Mouse (Mus musculus) intestine, embryonic 14.5 days (tissue): ENCODE data around the gene Asap2. TPM values are rescaled to one million over a fixed set of nuclear protein-coding genes. Genes with fewer than 3 reads are reported as not detected.

Experiments used
- ATAC-seq: fragments of 200-750 bp; cut with Nextera tagmentation; replicated peaks from 2 replicates; pipeline ENCODE4 v1.8.0; 2017; ENCODE audit warnings: low read depth, moderate number of reproducible peaks, moderate TSS enrichment, moderate library complexity; ENCODE audit not compliant: low FRiP score, low TSS enrichment
- DNase-seq: peaks from one replicate; pipeline ENCODE4 v3.0.0-alpha.2; 2018; ENCODE audit warnings: low spot score
- H3K27ac ChIP-seq: fragments of 300-500 bp; sonication (generic); 2 replicates; pipeline ENCODE4 v1.5.1; 2014; ENCODE audit warnings: low read depth, mild to moderate bottlenecking, control low read depth
- H3K27me3 ChIP-seq: fragments of 300-500 bp; sonication (generic); replicated peaks from 2 replicates; pipeline ENCODE4 v1.6.1; 2014; ENCODE audit warnings: low read length, control low read depth; ENCODE audit not compliant: control insufficient read depth, insufficient read depth
- H3K36me3 ChIP-seq: fragments of 300-500 bp; sonication (generic); 2 replicates; pipeline ENCODE4 v1.6.1; 2014; ENCODE audit warnings: low read length, control low read depth; ENCODE audit not compliant: control insufficient read depth, insufficient read depth
- H3K4me1 ChIP-seq: fragments of 300-500 bp; sonication (generic); replicated peaks from 2 replicates; pipeline ENCODE4 v1.6.1; 2014; ENCODE audit warnings: low read length, control low read depth, mixed read lengths; ENCODE audit not compliant: control insufficient read depth, insufficient read depth
- H3K4me2 ChIP-seq: fragments of 300-500 bp; sonication (generic); 2 replicates; pipeline ENCODE4 v1.6.1; 2014; ENCODE audit warnings: low read length
- H3K4me3 ChIP-seq: fragments of 300-500 bp; sonication (generic); 2 replicates; pipeline ENCODE4 v1.5.1; 2014; ENCODE audit warnings: low read depth, low read length, control low read depth, mixed read lengths
- H3K9ac ChIP-seq: fragments of 300-500 bp; sonication (generic); 2 replicates; pipeline ENCODE4 v1.6.1; 2014; ENCODE audit warnings: mild to moderate bottlenecking, low read length
- H3K9me3 ChIP-seq: fragments of 300-500 bp; sonication (generic); 2 replicates; pipeline ENCODE4 v1.6.1; 2016; ENCODE audit warnings: low read length, control low read depth; ENCODE audit not compliant: control insufficient read depth
- WGBS: fragments of 180-500 bp; shearing (Covaris S2); extraction: QIAGEN DNeasy Blood & Tissue Kit; methylation state at CpG from one replicate; pipeline ENCODE4 v1.1.7; 2014; 5-methylcytosine and 5-hydroxymethylcytosine counted together
- polyA plus RNA-seq: library from polyadenylated mRNA; unstranded; fragments of >200 nt; fragmentation: Nextera tagmentation; extraction: Ambion mirVana; gene quantifications from 2 replicates; pipeline ENCODE4 v1.2.1, GENCODE M21; 2014

Gene Asap2
- polyA plus RNA-seq, 1 experiment from 2014 or later: 10.2 TPM

DNA sequence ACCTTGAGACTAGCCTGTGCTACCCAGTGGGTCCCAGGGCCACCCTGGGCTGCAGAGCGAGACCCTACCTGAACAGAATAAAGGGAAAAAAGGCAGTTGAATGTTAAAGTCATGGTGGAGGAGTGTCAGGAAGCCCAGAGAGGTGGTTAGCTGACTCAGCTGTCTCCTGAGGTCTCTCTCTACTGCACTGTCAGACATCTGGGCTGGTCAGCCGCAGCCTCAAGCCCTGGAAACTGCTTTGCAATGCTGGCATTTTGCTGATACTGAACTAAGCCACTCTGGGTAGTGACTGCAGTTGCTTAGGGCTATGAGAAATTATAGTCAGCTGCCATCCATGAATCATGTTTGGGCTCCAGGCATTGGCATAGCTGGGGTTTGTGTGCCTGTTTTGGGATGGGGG lies 244.3 kb downstream of the Asap2 start:
- Histone ChIP-seq H3K36me3 (peaks cover 51% of the 10 kb centered on the region), H3K27me3 (no peaks in the 10 kb centered on the region), H3K4me3 (no peak overlapping the region), H3K9ac (no peak overlapping the region), H3K9me3 (no peaks in the 10 kb centered on the region), H3K4me1 (no peaks in the 10 kb centered on the region), H3K27ac (no peak overlapping the region), H3K4me2 (no peak overlapping the region)
- ATAC-seq: no peak
- WGBS: 88% methylated on average over 2 of the region's 2 CpGs
- DNase-seq: no peak

DNA sequence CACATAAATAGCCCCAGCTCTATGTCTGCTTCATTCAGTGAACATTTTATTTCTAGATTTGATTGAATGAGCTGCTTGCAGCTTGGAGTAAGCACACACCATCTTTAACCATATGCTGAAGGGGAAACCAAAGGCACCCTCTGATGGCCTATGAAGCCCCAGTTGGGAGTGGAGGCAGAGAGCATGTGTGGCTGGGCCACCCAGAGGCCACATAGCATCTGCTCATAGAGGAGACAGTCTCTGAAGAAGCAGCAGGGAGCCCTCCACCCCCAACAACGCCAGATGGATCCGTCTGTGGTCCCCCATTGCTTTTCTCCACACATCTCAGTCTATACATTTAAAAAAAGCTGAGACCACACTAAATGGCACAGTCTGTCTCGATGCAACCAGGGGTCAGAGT lies 251.7 kb downstream of the Asap2 start:
- WGBS: 86% methylated on average over 3 of the region's 3 CpGs
- Histone ChIP-seq H3K9ac (no peak overlapping the region), H3K27ac (no peak overlapping the region), H3K4me3 (no peak overlapping the region), H3K4me2 (no peak overlapping the region), H3K36me3 (peaks cover 46% of the 10 kb centered on the region), H3K27me3 (no peaks in the 10 kb centered on the region), H3K9me3 (no peaks in the 10 kb centered on the region), H3K4me1 (no peaks in the 10 kb centered on the region)
- ATAC-seq (no peak), DNase-seq (no peak)

DNA sequence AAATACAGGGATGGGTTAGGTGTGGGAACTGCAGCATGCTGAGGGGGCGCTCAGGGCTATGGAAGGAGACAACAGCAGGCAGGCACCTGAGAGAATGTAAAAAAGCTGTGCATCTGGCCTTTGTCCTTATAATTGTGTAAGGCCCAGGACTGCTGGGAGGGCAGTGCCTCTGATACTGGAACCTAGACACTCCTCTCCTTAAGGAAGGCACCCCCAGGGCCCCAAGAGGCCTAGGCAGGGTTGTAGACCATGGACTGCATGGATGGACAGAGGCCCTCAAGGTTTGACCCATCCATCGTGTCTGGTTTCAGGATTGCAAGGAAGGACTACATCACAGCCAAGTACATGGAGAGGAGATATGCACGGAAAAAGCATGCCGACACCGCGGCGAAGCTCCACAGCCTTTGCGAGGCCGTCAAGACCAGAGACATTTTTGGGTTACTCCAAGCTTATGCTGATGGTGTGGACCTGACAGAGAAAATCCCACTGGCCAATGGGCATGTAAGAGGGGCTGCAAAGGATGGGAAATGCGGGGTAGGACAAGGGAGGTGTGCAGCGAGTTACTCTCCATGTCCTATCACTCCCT lies 254.2 kb downstream of the Asap2 start:
- no peak overlapping the region for H3K4me3 ChIP-seq
- DNase-seq (no peak), ATAC-seq (no peak)
- WGBS: 96% methylated on average over 11 of the region's 11 CpGs
- peaks cover 36% of the 10 kb centered on the region for H3K36me3 ChIP-seq
- no peaks in the 10 kb centered on the region for H3K9me3 ChIP-seq
- no peaks in the 10 kb centered on the region for H3K4me1 ChIP-seq
- no peaks in the 10 kb centered on the region for H3K27me3 ChIP-seq
- no peak overlapping the region for H3K4me2 ChIP-seq
- no peak overlapping the region for H3K27ac ChIP-seq
- H3K9ac ChIP-seq: no peak overlapping the region

DNA sequence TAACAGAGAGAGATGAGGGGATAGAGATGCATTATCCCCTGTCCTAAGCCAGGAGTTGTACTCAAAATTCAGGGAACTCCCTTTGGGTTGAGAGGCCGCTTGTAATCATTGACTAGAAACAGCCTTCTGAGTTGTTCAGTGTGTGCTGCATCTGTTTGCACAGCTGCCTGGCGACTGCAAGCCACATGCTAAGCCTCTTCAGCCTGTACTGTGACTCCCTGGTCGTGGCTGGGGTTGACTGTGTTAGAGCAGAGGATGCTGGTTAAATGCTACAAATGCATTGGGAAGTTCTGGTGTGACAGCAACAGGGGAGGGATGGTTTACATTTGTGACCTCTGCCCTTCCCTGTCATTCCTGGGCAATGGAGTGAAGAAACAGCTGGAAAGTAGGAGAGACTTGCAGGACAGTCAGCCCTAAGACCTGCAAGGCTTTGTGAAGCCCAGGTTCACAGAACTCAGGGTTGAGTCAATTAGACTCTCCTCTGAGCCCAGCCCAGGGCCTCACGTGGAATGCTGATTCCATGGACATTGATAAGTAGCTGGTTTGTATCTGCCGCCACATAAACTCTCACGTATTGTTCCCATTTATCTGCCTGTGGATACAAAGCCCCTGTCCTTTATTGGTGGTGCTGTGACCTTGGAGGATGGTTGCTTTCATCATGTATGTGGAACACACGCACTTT lies 257.6 kb downstream of the Asap2 start:
- Histone ChIP-seq H3K27me3 (no peaks in the 10 kb centered on the region), H3K36me3 (peaks cover 53% of the 10 kb centered on the region), H3K4me1 (no peaks in the 10 kb centered on the region), H3K9ac (no peak overlapping the region), H3K4me3 (no peak overlapping the region), H3K9me3 (no peaks in the 10 kb centered on the region), H3K27ac (no peak overlapping the region), H3K4me2 (no peak overlapping the region)
- WGBS: 58% methylated on average over 7 of the region's 7 CpGs
- DNase-seq (no peak), ATAC-seq (0 out of 2 replicates have a peak, but pooled peaks have one; percentile 49)

DNA sequence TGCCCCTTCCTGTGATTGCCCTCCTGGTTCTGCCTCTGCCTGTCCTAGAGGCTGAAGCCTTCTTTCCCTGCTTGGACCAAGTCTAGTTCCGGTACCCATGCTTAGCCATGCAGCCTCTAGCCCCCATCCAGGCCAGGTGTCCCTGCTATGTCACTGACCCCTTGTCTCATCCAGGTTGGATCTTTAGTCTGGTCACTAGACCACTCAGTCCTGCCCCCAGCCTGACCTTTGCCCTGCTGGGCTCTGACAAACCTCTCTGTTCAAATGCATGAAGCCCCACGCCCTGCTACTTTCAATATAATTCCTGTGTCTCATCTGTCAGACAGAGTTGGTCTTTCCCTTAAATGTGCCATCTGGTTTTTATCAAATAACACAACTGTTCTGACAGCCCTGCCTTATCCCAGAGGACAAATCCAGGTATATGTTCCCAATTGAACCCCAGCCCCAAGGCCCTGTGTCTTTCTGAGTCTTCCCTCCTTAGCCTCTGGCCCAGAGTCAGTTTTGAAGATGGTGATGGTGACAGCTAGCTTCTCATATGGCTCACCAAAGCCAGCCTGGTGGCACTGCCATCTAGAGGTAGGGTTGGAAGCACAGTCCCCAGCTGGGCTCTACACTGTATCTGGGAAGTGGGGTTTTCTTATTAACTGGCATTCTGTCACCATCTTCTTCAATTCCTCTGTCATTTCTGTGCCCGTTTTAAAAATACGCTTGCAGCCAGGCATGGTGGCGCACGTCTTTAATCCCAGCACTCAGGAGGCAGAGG lies 270.4 kb downstream of the Asap2 start:
- DNase-seq (no peak), ATAC-seq (no peak)
- H3K36me3 ChIP-seq: peaks cover 58% of the 10 kb centered on the region
- H3K27me3 ChIP-seq: no peaks in the 10 kb centered on the region
- H3K4me2 ChIP-seq: no peak overlapping the region
- H3K9me3 ChIP-seq: no peaks in the 10 kb centered on the region
- no peaks in the 10 kb centered on the region for H3K4me1 ChIP-seq
- no peak overlapping the region for H3K27ac ChIP-seq
- H3K9ac ChIP-seq: no peak overlapping the region
- no peak overlapping the region for H3K4me3 ChIP-seq
- WGBS: 89% methylated on average over 6 of the region's 6 CpGs

DNA sequence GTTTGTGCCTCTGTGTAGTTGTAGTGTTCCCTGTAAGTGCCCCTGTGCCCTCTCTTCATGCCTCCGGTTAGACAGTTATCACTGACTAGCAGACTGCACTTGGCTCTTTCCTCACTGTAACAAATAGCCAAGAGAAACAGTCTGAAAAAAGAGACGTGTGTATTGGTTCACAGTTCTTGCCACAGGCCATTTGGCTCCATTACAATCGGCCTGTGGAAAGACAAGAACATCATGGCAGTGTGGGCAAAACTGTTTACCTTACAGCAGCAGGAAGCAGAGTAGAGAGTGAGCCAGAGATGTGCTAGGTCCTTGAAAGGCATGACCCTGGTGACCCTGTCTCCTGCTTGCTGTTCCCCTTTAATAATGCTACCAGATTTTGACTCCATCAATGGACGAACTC lies 271.3 kb downstream of the Asap2 start:
- H3K36me3 ChIP-seq: peaks cover 58% of the 10 kb centered on the region
- no peak for DNase-seq

DNA sequence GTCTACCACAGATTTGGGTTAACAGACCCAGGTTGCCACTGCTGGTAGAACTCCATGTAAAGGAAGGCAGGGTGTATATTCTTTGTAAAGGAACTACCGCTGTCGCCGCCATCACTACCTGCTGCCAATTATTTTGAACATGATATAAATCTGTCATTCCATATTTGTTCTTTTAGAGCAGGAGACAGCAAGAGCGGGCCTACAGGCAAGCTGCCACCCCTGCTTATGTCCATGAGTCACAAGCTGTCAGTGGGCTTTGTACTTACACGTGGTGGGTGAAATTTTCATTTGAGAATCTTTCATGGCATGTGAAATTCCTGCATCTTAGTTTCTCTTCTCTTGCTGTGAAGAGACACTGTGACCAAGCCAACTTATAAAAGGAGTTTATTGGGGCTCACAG lies 273.0 kb downstream of the Asap2 start:
- H3K4me1 ChIP-seq: no peaks in the 10 kb centered on the region
- H3K36me3 ChIP-seq: peaks cover 61% of the 10 kb centered on the region
- WGBS: 94% methylated on average over 5 of the region's 5 CpGs
- H3K27me3 ChIP-seq: no peaks in the 10 kb centered on the region
- DNase-seq (no peak), ATAC-seq (no peak)
- no peak overlapping the region for H3K4me2 ChIP-seq
- H3K9ac ChIP-seq: no peak overlapping the region
- no peaks in the 10 kb centered on the region for H3K9me3 ChIP-seq
- H3K4me3 ChIP-seq: no peak overlapping the region
- no peak overlapping the region for H3K27ac ChIP-seq

More for the DNA sequence above, 271.3 kb downstream of the Asap2 start:
- ATAC-seq: no peak
- Histone ChIP-seq H3K4me1 (no peaks in the 10 kb centered on the region), H3K9me3 (no peaks in the 10 kb centered on the region), H3K27ac (no peak overlapping the region), H3K9ac (no peak overlapping the region), H3K27me3 (no peaks in the 10 kb centered on the region), H3K4me3 (no peak overlapping the region), H3K4me2 (no peak overlapping the region)
- 72% methylated on average over 4 of the region's 4 CpGs for WGBS

DNA sequence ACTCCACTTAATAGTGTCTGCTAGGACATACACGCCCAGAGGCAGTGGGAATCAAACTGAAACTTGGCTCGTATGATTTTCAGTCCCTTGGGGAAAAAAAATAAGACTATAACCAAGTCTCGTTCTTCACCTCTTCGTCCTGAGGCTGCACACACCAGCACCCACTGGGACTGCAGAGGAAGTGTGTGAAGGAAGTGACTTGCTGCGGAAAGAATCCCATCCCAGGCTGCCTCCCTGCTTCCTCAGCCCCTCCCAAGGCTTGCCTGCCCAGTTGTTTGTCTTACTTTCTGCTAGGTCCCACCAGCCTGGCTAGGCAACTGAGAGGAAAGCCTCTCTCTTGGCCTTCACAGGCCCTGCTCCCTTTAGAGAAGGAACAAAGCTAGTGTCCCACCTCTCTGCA lies 274.0 kb downstream of the Asap2 start:
- WGBS: 77% methylated on average over 5 of the region's 5 CpGs
- Histone ChIP-seq H3K27ac (peak overlapping the region; percentile 47; the same call in 1 of the 2 replicates), H3K4me1 (no peaks in the 10 kb centered on the region), H3K9ac (no peak overlapping the region), H3K4me3 (no peak overlapping the region), H3K27me3 (no peaks in the 10 kb centered on the region), H3K4me2 (no peak overlapping the region), H3K36me3 (peaks cover 60% of the 10 kb centered on the region), H3K9me3 (no peaks in the 10 kb centered on the region)
- ATAC-seq (no peak), DNase-seq (no peak)
